Mouse (Mus musculus): ENCODE measurements around the gene Adgrf1. TPM values are rescaled to one million over a fixed set of nuclear protein-coding genes. Genes with fewer than 3 reads are reported as not detected.
A peak's percentile ranks its signal among the peaks of the same experiment; 100 is the strongest.

Gene Adgrf1
- polyA plus RNA-seq, 1 experiment from 2014 or later = not detected

GRCm38 (mm10) chr17:43264739-43265138 lies 5.4 kb upstream of the Adgrf1 start:
- Histone ChIP-seq H3K27ac (ENCODE audit: low read depth, low read length) (no peak overlapping the region), H3K4me1 (ENCODE audit: control insufficient read depth, insufficient read depth, low read length) (no peaks in the 10 kb centered on the region), H3K36me3 (ENCODE audit: control insufficient read depth, insufficient read depth, low read length) (no peaks in the 10 kb centered on the region), H3K9me3 (ENCODE audit: control insufficient read depth, low read length) (no peaks in the 10 kb centered on the region), H3K9ac (ENCODE audit: low read length) (no peak overlapping the region), H3K4me3 (ENCODE audit: low read depth, low read length) (no peak overlapping the region), H3K4me2 (no peak overlapping the region), H3K27me3 (ENCODE audit: control insufficient read depth, insufficient read depth, low read length) (no peaks in the 10 kb centered on the region)
- DNase-seq (ENCODE audit: low spot score, missing footprints) (no peak), ATAC-seq (ENCODE audit: low FRiP score) (no peak)
- 76% methylated on average over 7 of the region's 7 CpGs for WGBS

- 25% methylated on average over 26 of the region's 26 CpGs for WGBS
- Histone ChIP-seq H3K4me2 (no peak overlapping the region), H3K27me3 (ENCODE audit: control insufficient read depth, insufficient read depth, low read length) (no peaks in the 10 kb centered on the region), H3K9me3 (ENCODE audit: control insufficient read depth, low read length) (no peaks in the 10 kb centered on the region), H3K9ac (ENCODE audit: low read length) (no peak overlapping the region), H3K4me3 (ENCODE audit: low read depth, low read length) (no peak overlapping the region), H3K36me3 (ENCODE audit: control insufficient read depth, insufficient read depth, low read length) (no peaks in the 10 kb centered on the region), H3K4me1 (ENCODE audit: control insufficient read depth, insufficient read depth, low read length) (no peaks in the 10 kb centered on the region), H3K27ac (ENCODE audit: low read depth, low read length) (no peak overlapping the region)
- peak; percentile 97 for DNase-seq (ENCODE audit: low spot score, missing footprints)
- ATAC-seq (ENCODE audit: low FRiP score) = peak; percentile 89
Observed at GRCm38 (mm10) chr17:43265178-43265837, 4.8 kb upstream of the Adgrf1 start.

GRCm38 (mm10) chr17:43265944-43266343 lies 4.2 kb upstream of the Adgrf1 start:
- WGBS = 92% methylated on average over 6 of the region's 6 CpGs
- no peak overlapping the region for H3K9ac ChIP-seq (ENCODE audit: low read length)

GRCm38 (mm10) chr17:43266636-43267035 lies 3.5 kb upstream of the Adgrf1 start:
- no peak overlapping the region for H3K4me2 ChIP-seq
- no peaks in the 10 kb centered on the region for H3K36me3 ChIP-seq (ENCODE audit: control insufficient read depth, insufficient read depth, low read length)
- no peaks in the 10 kb centered on the region for H3K9me3 ChIP-seq (ENCODE audit: control insufficient read depth, low read length)
- H3K27me3 ChIP-seq (ENCODE audit: control insufficient read depth, insufficient read depth, low read length) = no peaks in the 10 kb centered on the region
- H3K4me3 ChIP-seq (ENCODE audit: low read depth, low read length) = no peak overlapping the region
- DNase-seq (ENCODE audit: low spot score, missing footprints) (no peak), ATAC-seq (ENCODE audit: low FRiP score) (no peak)
- H3K27ac ChIP-seq (ENCODE audit: low read depth, low read length) = no peak overlapping the region
- no peaks in the 10 kb centered on the region for H3K4me1 ChIP-seq (ENCODE audit: control insufficient read depth, insufficient read depth, low read length)
- H3K9ac ChIP-seq (ENCODE audit: low read length) = no peak overlapping the region
- WGBS = 84% methylated on average over 2 of the region's 2 CpGs

More at GRCm38 (mm10) chr17:43265944-43266343, 4.2 kb upstream of the Adgrf1 start:
- Histone ChIP-seq H3K27ac (ENCODE audit: low read depth, low read length) (no peak overlapping the region), H3K4me2 (no peak overlapping the region), H3K27me3 (ENCODE audit: control insufficient read depth, insufficient read depth, low read length) (no peaks in the 10 kb centered on the region), H3K4me3 (ENCODE audit: low read depth, low read length) (no peak overlapping the region), H3K36me3 (ENCODE audit: control insufficient read depth, insufficient read depth, low read length) (no peaks in the 10 kb centered on the region), H3K4me1 (ENCODE audit: control insufficient read depth, insufficient read depth, low read length) (no peaks in the 10 kb centered on the region), H3K9me3 (ENCODE audit: control insufficient read depth, low read length) (no peaks in the 10 kb centered on the region)
- ATAC-seq (ENCODE audit: low FRiP score) (no peak; the same call in 1 of the 2 replicates), DNase-seq (ENCODE audit: low spot score, missing footprints) (no peak)

- no peak overlapping the region for H3K27ac ChIP-seq (ENCODE audit: low read depth, low read length)
- no peak for ATAC-seq (ENCODE audit: low FRiP score)
- no peak overlapping the region for H3K4me2 ChIP-seq
- no peaks in the 10 kb centered on the region for H3K9me3 ChIP-seq (ENCODE audit: control insufficient read depth, low read length)
- 90% methylated on average over 9 of the region's 9 CpGs for WGBS
- no peaks in the 10 kb centered on the region for H3K4me1 ChIP-seq (ENCODE audit: control insufficient read depth, insufficient read depth, low read length)
- H3K9ac ChIP-seq (ENCODE audit: low read length) = no peak overlapping the region
- DNase-seq (ENCODE audit: low spot score, missing footprints) = no peak
- H3K27me3 ChIP-seq (ENCODE audit: control insufficient read depth, insufficient read depth, low read length) = no peaks in the 10 kb centered on the region
- no peak overlapping the region for H3K4me3 ChIP-seq (ENCODE audit: low read depth, low read length)
- no peaks in the 10 kb centered on the region for H3K36me3 ChIP-seq (ENCODE audit: control insufficient read depth, insufficient read depth, low read length)
Observed at GRCm38 (mm10) chr17:43267046-43267749, 2.9 kb upstream of the Adgrf1 start.

GRCm38 (mm10) chr17:43276220-43276619 lies 6.1 kb downstream of the Adgrf1 start:
- no peak overlapping the region for H3K9ac ChIP-seq (ENCODE audit: low read length)
- no peak overlapping the region for H3K4me2 ChIP-seq
- H3K4me3 ChIP-seq (ENCODE audit: low read depth, low read length) = no peak overlapping the region
- ATAC-seq (ENCODE audit: low FRiP score) (no peak), DNase-seq (ENCODE audit: low spot score, missing footprints) (no peak)
- H3K9me3 ChIP-seq (ENCODE audit: control insufficient read depth, low read length) = no peaks in the 10 kb centered on the region
- no peaks in the 10 kb centered on the region for H3K36me3 ChIP-seq (ENCODE audit: control insufficient read depth, insufficient read depth, low read length)
- H3K27me3 ChIP-seq (ENCODE audit: control insufficient read depth, insufficient read depth, low read length) = no peaks in the 10 kb centered on the region
- 83% methylated on average over 6 of the region's 6 CpGs for WGBS
- no peaks in the 10 kb centered on the region for H3K4me1 ChIP-seq (ENCODE audit: control insufficient read depth, insufficient read depth, low read length)
- H3K27ac ChIP-seq (ENCODE audit: low read depth, low read length) = no peak overlapping the region

GRCm38 (mm10) chr17:43277223-43277622 lies 7.1 kb downstream of the Adgrf1 start:
- H3K4me3 ChIP-seq (ENCODE audit: low read depth, low read length) = no peak overlapping the region
- H3K27me3 ChIP-seq (ENCODE audit: control insufficient read depth, insufficient read depth, low read length) = no peaks in the 10 kb centered on the region
- H3K36me3 ChIP-seq (ENCODE audit: control insufficient read depth, insufficient read depth, low read length) = no peaks in the 10 kb centered on the region
- H3K4me1 ChIP-seq (ENCODE audit: control insufficient read depth, insufficient read depth, low read length) = no peaks in the 10 kb centered on the region
- H3K9me3 ChIP-seq (ENCODE audit: control insufficient read depth, low read length) = no peaks in the 10 kb centered on the region
- ATAC-seq (ENCODE audit: low FRiP score) (no peak), DNase-seq (ENCODE audit: low spot score, missing footprints) (no peak)
- no peak overlapping the region for H3K4me2 ChIP-seq
- WGBS = 81% methylated on average over 4 of the region's 4 CpGs
- no peak overlapping the region for H3K9ac ChIP-seq (ENCODE audit: low read length)
- no peak overlapping the region for H3K27ac ChIP-seq (ENCODE audit: low read depth, low read length)

GRCm38 (mm10) chr17:43279671-43280070 lies 9.5 kb downstream of the Adgrf1 start:
- Histone ChIP-seq H3K36me3 (ENCODE audit: control insufficient read depth, insufficient read depth, low read length) (no peaks in the 10 kb centered on the region), H3K4me3 (ENCODE audit: low read depth, low read length) (no peak overlapping the region), H3K4me2 (no peak overlapping the region), H3K4me1 (ENCODE audit: control insufficient read depth, insufficient read depth, low read length) (no peaks in the 10 kb centered on the region), H3K27me3 (ENCODE audit: control insufficient read depth, insufficient read depth, low read length) (no peaks in the 10 kb centered on the region), H3K27ac (ENCODE audit: low read depth, low read length) (no peak overlapping the region), H3K9me3 (ENCODE audit: control insufficient read depth, low read length) (no peaks in the 10 kb centered on the region), H3K9ac (ENCODE audit: low read length) (no peak overlapping the region)
- 85% methylated on average over 7 of the region's 7 CpGs for WGBS
- no peak for DNase-seq (ENCODE audit: low spot score, missing footprints)
- no peak for ATAC-seq (ENCODE audit: low FRiP score)

DNA sequence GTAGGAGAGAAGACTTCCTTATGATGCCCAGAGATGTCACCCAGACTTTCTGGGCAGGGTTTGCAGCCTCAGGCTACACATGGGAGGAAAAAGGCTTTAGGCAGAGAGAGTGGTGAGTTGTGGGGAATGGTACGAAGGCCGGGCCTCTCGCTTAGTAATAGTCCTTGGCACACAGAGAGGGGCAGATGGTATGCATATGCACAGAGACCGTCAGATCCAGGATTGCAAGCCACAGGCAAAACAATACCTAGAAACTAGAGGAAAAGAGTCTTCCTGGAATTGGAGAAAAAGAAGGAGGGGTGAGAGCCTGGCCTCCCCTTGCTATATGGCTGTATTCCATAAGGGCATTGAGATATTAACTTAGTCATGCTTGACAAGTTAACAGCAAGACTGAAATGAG lies 12.2 kb downstream of the Adgrf1 start:
- Histone ChIP-seq H3K9ac (ENCODE audit: low read length) (no peak overlapping the region), H3K4me3 (ENCODE audit: low read depth, low read length) (no peak overlapping the region), H3K36me3 (ENCODE audit: control insufficient read depth, insufficient read depth, low read length) (no peaks in the 10 kb centered on the region), H3K27ac (ENCODE audit: low read depth, low read length) (no peak overlapping the region), H3K4me1 (ENCODE audit: control insufficient read depth, insufficient read depth, low read length) (no peaks in the 10 kb centered on the region), H3K27me3 (ENCODE audit: control insufficient read depth, insufficient read depth, low read length) (no peaks in the 10 kb centered on the region), H3K9me3 (ENCODE audit: control insufficient read depth, low read length) (no peaks in the 10 kb centered on the region), H3K4me2 (no peak overlapping the region)
- ATAC-seq (ENCODE audit: low FRiP score) (no peak), DNase-seq (ENCODE audit: low spot score, missing footprints) (no peak)
- WGBS = 92% methylated on average over 4 of the region's 4 CpGs

Measured in midbrain, embryonic 11.5 days (tissue).